Mouse (Mus musculus): Measurements from ENCODE around the gene Mucl3.

The Mucl3 gene

DNA sequence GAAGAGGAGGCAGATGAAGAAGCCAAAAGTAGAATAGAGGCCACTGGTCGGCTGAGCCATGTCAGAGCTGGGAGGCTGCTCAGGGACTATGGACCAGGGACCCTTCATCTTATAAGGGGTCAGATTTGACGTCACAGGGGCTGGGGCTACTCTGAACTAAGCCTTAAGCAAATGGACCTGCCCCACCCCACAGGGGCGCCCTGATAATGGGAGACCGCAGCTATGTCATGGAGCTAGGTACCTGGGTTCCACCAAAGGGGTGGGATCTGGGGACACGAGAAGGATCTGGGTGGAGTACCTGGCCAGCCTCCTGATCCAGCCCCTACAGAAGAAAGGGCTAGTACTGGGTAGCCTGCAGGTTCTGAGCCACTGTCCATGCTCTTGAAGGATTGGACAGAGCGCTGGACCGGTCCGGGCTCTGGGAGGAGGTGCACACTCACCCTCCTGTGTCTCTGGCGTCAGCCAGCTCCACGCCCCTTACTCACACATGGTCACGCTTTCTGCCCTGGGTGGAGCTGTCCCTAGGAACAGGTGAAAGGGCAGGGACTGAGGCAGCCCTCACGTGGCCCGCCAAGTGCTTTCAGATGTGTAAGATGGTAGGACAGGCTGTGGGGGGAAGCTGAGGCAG, at the start of gene Mucl3:
Gene Mucl3, minus strand, starts transcription at position 87 of the 628 bp plus-strand sequence.
- DNase-seq (ENCODE audit: low read depth, low spot score) = no peak

DNA sequence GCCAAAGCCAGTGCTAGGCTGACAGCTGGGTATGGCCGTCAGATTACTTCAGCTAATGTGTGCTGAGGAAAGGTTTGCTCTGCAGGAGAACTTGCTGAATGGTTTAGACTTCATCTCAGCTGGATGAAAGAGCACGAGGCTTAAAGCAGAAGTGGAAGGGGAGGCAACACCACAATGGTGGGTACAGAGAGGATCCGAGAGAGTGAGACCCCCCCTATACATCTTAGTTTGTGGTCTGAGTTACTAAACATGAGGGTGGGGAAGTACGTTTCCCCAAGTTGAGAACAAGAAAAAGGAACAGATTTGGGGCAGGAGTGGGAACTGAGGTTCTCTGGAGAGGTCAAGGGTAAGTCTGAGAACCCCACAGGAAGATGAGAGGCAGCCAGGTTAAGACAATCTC, 48.9 kb upstream of the Mucl3 start:
- DNase-seq (ENCODE audit: low read depth, low spot score) = no peak

DNA sequence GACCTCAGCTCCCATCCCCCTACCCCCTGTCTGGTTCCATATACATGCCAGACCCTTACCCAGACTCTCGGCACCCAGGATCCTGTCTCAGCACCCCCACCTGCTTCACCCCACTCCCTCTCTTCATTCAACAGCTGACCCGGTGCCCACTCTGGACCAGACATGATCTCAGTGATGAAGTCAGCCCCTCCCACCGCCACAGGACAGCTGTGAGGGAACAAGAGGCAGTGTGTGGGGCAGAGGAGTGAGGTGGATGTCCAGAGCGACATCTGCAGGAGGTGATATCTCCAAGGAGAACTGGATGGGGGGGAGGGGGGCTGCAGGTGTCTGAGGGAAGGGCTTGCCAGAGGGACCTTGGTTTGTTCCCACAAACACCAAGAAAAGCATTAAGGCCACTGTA, 48.3 kb upstream of the Mucl3 start:
- DNase-seq (ENCODE audit: low read depth, low spot score) = no peak

DNA sequence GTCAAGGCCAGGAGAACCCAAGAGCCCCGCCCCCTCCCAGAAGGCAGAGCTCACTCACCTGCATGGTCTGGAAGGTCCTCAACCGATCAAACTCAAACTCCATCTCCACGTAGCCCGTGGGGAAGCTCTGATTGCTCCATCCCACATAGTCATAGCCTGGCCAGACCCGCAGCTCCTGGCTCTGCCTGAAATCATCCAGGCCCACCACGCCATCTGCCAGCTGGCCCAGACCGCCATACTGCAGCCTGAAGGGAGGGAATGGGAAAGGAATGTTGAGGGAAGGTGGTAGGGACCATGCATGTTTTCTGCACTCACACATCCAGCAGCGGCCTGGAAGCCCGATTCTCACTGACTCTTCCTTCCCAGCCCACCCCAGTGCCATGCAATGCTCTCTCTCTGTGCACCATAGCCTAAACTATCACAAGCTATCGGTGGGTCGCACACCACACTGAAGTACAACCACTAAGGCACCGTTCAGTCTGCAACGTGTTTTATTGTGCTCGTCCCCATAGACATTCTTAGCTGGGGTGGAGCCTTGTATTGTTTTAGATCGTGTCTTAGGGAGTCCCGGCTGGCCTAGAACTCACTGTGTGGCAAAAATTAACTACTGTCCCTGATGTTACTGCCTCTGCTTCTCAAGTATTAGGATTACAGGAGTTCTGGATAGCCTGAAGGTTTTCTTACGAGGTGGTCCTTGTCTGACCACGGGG, 46.6 kb upstream of the Mucl3 start:
- DNase-seq (ENCODE audit: low read depth, low spot score) = no peak

DNA sequence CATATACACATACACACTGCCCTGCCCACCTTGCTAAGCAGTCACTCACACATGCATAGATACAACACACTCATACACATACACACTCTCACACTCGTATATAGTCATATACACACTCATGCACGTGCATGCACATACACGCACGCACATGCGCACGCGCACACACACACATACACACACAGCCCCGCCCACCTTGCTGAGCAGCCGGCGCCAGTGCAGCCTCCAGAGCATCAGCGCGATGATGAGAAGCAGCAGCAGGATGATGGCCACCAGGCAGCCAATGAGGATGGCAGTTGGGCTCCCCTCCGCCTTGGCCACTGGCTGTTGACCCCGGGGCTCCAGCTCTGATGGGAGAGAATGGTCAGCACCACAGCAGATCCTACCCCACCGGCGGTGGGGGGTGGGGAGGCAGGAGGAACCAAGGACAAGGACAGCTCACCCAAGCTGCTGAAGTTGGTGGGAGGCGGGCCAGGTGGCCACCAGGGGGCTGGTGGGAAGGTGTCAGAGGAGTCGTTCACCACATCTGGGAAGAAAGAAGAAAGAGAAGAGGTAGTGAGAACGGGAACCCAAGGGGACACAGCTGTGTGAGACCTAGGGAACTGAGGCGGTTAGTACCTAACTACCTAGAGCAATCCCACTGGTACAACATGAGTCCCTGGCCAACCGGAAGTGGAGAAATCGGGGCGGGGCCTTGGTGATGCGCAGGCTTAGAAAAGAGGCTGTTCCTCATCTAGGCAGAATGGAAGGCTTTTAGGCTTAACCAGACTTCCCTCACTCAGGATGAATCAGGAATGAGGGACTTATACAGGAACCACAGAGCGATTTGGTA, 45.1 kb upstream of the Mucl3 start:
- DNase-seq (ENCODE audit: low read depth, low spot score) = no peak

DNA sequence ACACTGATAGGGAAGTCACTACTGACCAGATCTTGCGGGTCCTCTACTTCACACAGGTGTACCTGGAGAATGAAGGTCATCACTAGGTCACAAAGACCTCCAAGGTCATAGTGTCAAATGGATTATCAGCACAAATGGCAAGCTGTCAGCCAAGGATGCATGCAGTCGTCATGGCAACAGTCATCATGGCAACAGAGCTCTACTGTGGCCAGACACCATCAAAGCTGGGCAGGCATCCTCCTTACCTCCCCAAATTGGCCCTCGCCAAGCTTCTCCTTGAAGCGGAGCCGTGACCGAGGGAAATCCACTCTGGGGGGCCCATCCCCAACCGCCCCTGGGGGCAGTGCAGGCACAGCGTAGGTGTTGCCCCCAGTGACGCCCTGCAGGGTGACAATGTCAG, 41.6 kb upstream of the Mucl3 start:
- DNase-seq (ENCODE audit: low read depth, low spot score) = no peak

DNA sequence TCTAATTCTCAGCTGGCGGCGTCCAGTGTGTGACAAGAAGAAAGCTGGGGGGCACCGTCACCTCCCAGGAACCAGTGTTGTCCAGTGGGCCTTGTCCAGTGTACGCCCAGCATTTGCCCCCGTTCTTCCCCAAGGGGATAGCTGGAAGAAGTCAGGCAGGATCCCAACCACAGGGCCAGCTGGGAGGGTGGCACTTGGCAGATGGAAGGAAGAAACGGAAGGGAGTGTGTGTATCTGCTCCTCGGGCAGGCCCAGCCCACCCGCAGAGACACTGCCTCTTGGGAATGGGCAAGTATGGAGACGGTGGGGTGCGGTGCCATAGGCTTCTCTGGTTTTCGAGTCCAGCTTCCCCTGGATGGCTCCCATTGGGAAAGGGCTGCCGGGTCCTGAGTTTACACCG, 38.5 kb upstream of the Mucl3 start:
- no peak for DNase-seq (ENCODE audit: low read depth, low spot score)

DNA sequence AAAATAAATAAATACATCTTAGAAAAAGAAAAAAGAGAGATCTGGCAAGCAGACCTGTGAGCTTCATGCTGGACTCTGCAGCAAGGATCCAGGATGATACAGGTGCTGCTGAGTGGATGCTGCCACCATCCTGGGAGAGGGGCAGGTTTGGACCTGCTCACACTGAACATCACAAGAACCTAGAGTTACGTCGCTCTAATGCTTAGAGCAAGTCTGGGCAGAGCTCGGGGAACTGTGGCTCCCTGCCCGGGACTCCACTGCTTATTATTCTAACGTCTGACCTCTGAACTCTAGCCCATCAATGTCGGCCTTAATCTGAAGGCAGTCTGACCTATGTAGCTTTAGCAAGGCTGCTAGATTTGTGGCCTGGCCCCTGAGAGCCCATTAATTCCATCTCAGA, 37.1 kb upstream of the Mucl3 start:
- DNase-seq (ENCODE audit: low read depth, low spot score) = no peak

DNA sequence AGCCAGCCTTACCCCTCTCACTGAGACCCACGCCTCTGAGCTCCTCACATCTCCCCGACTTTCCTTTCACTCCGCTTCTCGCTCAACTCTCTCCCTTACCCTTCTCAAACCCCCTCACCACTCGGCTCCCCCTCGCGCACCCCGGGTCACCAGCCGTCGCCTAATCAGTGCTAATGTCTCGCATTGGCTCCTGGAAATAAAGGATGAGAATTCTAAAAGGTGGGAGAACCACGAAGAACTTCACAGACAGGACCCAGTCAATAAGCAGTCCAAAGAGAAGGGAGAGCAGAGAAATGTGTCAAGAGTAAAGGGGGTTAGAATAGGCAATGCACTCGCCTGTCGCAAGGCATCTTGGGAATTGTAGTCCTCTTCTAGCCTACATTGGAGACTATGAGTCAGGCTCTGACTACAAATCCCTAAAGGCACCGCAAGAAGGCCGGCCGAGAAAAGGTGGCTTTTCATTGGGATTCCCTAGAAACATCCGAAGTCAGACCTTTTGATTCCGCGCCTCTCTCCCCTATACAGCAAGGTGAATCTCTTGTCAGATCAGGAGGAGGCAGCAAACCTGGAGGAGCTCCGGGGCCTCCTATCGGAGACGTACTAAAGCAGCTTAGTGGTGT, 30.0 kb upstream of the Mucl3 start, which contains the start of gene Gtf2h4:
Gene Gtf2h4, minus strand, starts transcription at position 324 of the 620 bp plus-strand sequence.
- peak; percentile 94 for DNase-seq (ENCODE audit: low read depth, low spot score)

DNA sequence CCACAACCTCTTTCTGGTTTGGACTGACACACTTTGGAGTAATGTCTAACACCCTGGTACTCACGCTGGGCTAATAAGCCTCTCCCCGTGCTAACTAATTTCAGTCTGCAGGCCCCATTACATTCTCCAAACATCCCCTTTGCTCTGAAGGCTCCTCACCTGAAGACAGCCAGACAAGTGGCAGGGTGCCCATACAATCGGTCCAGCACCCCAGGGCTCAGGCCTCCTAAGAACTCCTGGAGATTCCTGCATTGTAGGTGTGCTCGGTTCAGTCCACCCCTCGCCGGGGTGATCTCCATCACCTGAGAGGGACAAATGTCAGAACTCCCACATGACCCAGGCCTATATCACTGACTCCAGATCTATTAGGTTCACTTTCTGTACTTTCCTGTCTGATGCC, 29.0 kb upstream of the Mucl3 start:
- no peak for DNase-seq (ENCODE audit: low read depth, low spot score)

DNA sequence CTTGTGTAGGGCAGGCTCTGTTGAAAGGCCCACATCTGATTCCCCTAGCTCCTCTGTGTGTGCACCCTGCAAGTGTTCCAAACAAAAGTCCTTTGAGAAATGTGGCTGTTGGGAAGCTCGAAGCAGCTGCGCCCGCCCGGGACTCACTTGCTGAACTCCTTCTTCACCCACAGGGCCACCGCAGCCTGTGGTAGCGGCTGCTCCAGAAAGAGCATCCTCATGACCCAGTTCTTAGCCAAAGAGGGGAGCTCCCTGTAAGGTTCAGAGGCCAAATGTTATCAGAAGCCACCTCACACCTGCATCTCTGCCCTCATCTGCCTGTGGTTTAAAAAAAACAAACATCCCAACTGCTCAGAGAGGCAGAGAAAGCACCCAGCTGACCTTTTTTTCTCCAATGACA, 28.4 kb upstream of the Mucl3 start:
- no peak for DNase-seq (ENCODE audit: low read depth, low spot score)

DNA sequence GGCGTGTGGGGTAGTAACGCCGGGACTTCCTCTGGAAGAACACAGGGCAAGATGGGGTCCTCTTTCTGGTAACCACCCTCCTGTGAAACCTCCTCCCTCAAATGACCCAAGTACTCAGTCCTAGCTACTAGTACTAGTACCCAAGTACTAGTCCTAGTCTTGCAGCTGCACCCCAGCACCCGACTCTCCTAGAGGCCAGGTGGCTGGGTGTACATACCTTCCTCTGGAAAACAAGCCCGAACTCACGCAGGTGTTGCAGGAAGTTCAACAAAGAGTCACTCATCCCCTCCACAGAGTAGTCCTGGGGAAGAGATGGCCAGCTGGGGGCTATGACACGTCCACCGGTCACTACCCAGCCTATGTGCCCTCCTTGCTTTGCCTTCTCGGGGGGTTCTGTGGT, 26.2 kb upstream of the Mucl3 start:
- no peak for DNase-seq (ENCODE audit: low read depth, low spot score)

DNA sequence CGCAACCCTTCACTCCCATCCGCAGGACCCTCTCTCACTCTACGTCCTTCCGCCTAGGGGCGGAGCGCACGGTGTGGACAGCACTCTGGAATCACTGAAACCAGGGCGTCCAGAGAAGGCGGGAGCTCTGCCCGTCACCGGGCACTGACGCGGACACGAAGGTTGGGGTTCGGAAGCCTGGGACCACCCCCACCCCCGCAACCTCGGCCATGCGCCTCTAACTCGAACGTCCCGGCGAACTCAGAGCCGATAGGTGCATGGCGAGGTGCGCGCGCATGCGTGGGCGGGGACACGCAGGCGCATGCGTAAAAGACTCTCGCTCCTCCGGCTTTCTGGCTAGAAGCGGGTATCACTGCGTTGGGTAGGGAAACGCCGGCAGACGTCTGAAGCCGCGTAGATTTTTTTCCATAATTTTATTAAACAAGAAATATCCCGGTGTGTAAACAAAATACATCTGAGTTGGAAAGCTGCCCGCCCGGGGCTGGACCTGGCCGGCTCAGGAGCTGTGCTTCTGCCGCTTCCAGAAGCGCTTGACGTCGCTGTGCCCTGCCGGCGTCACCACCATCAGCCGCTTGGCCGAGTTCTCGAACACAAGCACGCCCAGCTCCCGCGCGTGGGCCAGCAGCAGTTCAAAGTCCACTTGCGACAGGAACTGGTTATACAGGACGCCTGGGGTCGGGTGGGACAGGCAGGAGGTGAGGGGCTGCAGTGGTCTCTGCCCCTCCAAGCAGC, 24.0 kb upstream of the Mucl3 start, which contains the start of gene Vars2:
Gene Vars2, minus strand, starts transcription at position 259 of the 732 bp plus-strand sequence.
- DNase-seq (ENCODE audit: low read depth, low spot score) = peak; percentile 87

DNA sequence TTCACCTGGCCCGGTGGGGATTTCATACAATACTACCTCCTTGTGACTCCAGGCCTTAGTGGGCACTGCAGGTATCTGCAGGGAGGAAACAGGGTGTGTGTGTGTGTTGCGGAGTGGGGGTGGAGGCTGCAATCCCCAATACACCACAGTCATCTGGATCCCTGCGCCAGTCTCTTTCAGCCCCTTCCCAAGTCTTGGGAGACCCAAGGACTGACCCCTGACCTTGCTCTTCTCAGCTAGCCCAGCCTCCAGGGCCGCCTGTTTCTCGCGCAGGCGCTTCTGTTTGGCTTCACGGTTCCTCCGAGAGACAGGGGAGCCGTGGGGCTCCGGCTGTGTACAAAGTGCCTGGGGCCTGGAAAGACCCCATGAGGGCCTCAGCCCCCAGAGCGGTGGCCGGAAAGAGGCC, 23.4 kb upstream of the Mucl3 start:
- DNase-seq (ENCODE audit: low read depth, low spot score) = no peak

DNA sequence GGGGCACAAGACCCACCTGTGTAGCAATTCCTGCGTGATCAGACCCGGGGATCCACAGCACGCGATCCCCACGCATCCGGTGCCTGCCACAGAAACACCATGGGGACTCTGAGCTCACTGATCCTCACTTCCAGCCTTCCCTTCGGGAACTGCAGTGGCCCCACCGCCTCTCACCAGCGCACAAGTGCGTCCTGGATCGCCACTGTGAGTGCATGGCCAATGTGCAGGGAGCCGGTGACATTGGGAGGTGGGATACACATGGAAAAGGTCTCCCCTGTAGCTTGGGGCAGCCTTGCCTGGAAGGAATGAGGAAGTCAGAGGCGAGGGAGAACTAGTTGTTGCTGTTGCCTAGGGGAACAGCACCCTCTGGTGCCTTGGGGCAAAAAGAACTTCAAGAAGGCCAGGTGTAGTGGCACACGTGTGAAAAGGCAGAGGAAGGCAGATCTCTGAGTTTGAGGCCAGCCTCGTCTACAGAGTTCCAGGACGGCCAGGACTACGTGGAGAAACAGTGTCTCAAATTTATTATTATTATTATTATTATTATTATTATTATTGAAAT, 22.5 kb upstream of the Mucl3 start:
- no peak for DNase-seq (ENCODE audit: low read depth, low spot score)

DNA sequence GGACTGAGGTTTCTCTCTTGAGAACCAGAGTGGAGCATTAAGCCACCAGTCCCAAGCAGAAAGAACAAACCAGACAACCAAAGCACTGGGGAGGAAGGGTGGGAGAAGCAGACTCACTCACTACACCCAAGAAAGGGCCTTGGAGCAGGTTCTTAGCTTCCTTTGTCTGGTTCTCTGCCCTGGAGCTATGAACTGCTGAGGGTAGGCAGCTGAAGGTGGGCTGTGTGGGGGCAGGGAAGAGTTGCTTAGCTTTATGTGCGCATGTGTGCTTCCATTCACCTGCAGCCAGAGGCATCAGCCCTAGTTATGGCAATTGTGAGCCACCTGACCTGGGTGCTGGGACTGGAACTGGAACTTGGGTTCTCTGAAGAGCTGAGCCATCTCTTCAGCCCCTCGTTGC, 9.6 kb upstream of the Mucl3 start:
- DNase-seq (ENCODE audit: low read depth, low spot score) = no peak

DNA sequence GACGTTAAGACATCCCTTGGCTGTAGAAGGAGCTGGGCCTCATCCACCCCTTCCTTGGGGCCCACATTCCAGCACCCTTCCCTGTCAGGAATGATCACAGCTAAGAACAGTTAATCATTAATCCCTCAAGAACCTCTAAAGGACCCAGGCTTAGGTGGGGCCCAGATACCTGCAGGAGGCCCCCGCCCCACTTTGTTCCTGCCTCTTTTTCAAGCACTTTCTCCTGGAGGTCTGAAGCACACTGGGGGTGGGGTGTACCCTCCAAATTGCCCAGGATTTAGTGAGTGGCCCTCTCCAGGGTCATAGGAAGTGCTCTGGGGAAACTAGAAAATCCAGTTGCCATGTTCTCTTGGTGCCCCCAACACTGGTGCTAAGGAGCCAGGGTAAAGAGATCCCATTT, 5.9 kb upstream of the Mucl3 start:
- no peak for DNase-seq (ENCODE audit: low read depth, low spot score)

DNA sequence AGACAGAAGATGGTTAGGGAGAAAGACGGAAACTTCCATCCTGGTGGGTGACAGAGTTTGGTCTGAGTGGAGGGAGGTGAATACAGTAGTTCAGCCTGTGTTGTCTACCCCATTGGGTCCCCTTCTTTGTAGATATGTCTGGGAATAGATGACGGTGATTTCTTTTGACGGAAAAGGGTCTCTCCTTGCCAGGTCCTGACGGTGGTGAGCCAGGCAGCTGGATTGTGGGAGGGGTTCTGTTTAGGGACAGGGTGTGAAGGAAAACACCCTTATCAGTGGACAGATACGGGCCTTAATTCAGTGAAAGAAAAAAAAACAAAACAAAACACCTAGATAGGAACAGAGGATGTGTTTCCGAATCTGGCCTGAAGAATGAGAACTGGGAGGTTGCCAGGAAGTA, 4.1 kb downstream of the Mucl3 start:
- DNase-seq (ENCODE audit: low read depth, low spot score) = no peak

DNA sequence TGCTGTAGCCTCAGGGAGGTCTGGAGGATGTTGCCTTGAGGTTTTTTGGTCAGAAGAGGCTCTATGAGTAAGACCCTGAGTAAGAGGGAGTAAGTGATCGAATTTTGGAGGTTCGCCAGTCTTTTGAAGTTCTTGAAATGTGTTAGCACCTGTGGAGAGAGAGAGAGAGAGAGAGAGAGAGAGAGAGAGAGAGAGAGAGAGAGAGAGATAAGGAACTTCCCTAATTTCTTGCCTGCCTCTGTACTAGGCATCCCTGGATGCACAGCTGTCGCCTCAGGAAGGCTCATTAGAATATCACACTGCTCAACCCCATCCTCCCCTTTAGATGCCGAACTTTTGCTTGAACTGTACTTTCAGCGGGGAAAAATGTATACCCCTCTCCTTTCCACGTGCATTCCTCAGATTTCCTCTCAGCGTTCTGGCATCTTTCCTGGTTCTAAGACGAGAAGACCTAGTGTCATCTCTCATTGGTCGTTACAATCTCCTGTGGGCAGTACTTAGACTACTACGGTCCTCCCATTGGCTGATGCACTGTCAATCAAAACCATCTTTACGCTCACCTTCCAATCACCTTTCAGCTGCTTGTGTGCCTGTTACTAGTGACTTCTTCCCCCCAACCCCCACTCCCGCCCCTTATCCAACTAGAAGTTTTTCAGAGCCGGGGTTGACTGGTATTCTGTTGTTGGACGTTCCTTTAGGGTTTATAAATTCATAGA, 4.9 kb downstream of the Mucl3 start:
- DNase-seq (ENCODE audit: low read depth, low spot score) = no peak

DNA sequence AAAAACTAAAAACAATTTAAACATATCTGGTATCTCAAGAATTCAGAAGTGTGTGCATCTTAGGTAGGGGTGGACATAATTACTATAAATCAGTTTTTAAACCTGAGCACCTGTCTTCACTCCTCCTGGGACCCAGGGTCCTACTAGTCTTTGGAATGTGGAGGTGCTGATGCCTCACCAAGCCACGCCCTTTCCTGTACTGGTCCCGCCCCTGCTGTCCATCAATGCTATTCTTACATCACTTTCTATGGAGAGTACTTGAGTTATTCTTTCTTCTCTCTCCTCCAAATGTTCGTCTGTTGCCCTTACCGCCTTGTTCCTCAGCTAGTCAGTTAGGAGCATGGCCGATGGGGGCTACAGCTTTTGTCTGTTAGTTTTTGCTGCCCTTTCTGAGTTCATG, 7.1 kb downstream of the Mucl3 start:
- DNase-seq (ENCODE audit: low read depth, low spot score) = no peak
